Mouse (Mus musculus) heart, adult 2 months (tissue): ENCODE results near the gene Foxa1.

Experiments
- CTCF ChIP-seq: fragments of 200-600 bp; IDR thresholded peaks from 2 replicates; pipeline ENCODE4 v1.8.1; 2022; ENCODE audit warnings: antibody characterized with exemption, mild to moderate bottlenecking, moderate library complexity
- POLR2A ChIP-seq: fragments of 200-500 bp; IDR thresholded peaks from 2 replicates; pipeline ENCODE4 v1.6.1; 2011; ENCODE audit warnings: mild to moderate bottlenecking, low read depth, low read length, control low read depth; ENCODE audit not compliant: insufficient read depth

GRCm38 (mm10) chr12:57537791-57538587 is 8.7 kb downstream of the Foxa1 start:
- TF ChIP-seq CTCF (no peak), POLR2A (no peak)
